Mouse (Mus musculus) heart, embryonic 11.5 days (tissue): ENCODE data around the gene Trap1. TPM values are rescaled to one million over a fixed set of nuclear protein-coding genes. Genes with fewer than 3 reads are reported as not detected.
"Not testable (repeated sequence)": the region's sequence is repeated elsewhere in the genome, so short reads cannot be mapped to it uniquely, and the experiment has no call there.

Experiments used
- ATAC-seq: fragments of 200-750 bp; cut with Nextera tagmentation; replicated peaks from 2 replicates; pipeline ENCODE4 v1.8.0; 2017; ENCODE audit warnings: moderate library complexity; ENCODE audit not compliant: insufficient number of reproducible peaks, low FRiP score, low TSS enrichment
- H3K27ac ChIP-seq: fragments of 300-500 bp; sonication (generic); 2 replicates; pipeline ENCODE4 v1.5.1; 2014; ENCODE audit warnings: mild to moderate bottlenecking, low read depth, low read length
- H3K27me3 ChIP-seq: fragments of 300-500 bp; sonication (generic); 2 replicates; pipeline ENCODE4 v1.6.1; 2014; ENCODE audit warnings: mild to moderate bottlenecking, low read length, mixed read lengths; ENCODE audit not compliant: control insufficient read depth, insufficient read depth
- H3K36me3 ChIP-seq: fragments of 300-500 bp; sonication (generic); 2 replicates; pipeline ENCODE4 v1.6.1; 2014; ENCODE audit warnings: mild to moderate bottlenecking, low read length, moderate library complexity, mixed read lengths; ENCODE audit not compliant: control insufficient read depth, insufficient read depth
- H3K4me1 ChIP-seq: fragments of 300-500 bp; sonication (generic); 2 replicates; pipeline ENCODE4 v1.6.1; 2014; ENCODE audit warnings: low read length; ENCODE audit not compliant: control insufficient read depth, insufficient read depth
- H3K4me2 ChIP-seq: fragments of 300-500 bp; sonication (generic); 2 replicates; pipeline ENCODE4 v1.6.1; 2014; ENCODE audit warnings: mild to moderate bottlenecking, moderate library complexity
- H3K4me3 ChIP-seq: fragments of 300-500 bp; sonication (generic); 2 replicates; pipeline ENCODE4 v1.5.1; 2014; ENCODE audit warnings: low read depth, low read length
- H3K9ac ChIP-seq: fragments of 300-500 bp; sonication (generic); 2 replicates; pipeline ENCODE4 v1.6.1; 2014; ENCODE audit warnings: mild to moderate bottlenecking, low read depth, low read length, moderate library complexity
- H3K9me3 ChIP-seq: fragments of 300-500 bp; sonication (generic); replicated peaks from 2 replicates; pipeline ENCODE4 v1.6.1; 2016; ENCODE audit warnings: low read length; ENCODE audit not compliant: control insufficient read depth
- WGBS: fragments of 180-500 bp; shearing (Covaris S2); extraction: QIAGEN DNeasy Blood & Tissue Kit; methylation state at CpG from one replicate; pipeline ENCODE4 v1.1.7; 2014; ENCODE audit not compliant: insufficient replicate concordance; 5-methylcytosine and 5-hydroxymethylcytosine counted together
- polyA plus RNA-seq: library from polyadenylated mRNA; unstranded; fragments of >200 nt; fragmentation: Nextera tagmentation; extraction: Ambion mirVana; gene quantifications from 2 replicates; pipeline ENCODE4 v1.2.1, GENCODE M21; 2014

Gene Trap1
- polyA plus RNA-seq, 1 experiment from 2014 or later: 108 TPM

DNA sequence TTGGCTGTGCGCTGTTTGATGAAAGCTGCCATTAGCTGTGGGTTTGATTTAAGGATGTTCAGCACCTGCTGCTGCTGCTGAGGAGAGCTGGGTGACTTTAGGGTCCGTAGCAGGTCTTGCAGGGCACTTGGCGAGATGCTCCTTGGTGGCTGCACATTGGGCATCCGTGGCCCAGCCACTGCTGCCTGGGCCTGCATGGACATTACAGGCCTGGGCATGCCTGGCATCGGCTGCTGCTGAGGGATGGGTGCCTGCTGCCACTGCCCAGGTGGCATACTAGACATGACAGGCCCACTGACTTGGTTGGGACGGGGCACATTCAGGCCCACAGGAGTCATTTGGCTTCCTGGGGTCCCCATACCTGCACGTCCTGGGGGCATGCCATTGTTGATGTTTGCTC is 7.4 kb upstream of the Trap1 start:
- ATAC-seq: no peak
- H3K4me3 ChIP-seq: no peak overlapping the region
- no peak overlapping the region for H3K4me2 ChIP-seq
- no peaks in the 10 kb centered on the region for H3K9me3 ChIP-seq
- no peak overlapping the region for H3K27ac ChIP-seq
- 0 out of 2 replicates have a peak, but pooled peaks cover 3% of the 10 kb centered on the region for H3K4me1 ChIP-seq
- WGBS: 92% methylated on average over 7 of the region's 7 CpGs
- no peaks in the 10 kb centered on the region for H3K27me3 ChIP-seq
- no peak overlapping the region for H3K9ac ChIP-seq
- H3K36me3 ChIP-seq: peaks cover 52% of the 10 kb centered on the region

- Histone ChIP-seq H3K4me1 (peaks cover 15% of the 10 kb centered on the region), H3K36me3 (peaks cover 16% of the 10 kb centered on the region)
- not testable (repeated sequence) for ATAC-seq, H3K4me3 ChIP-seq, H3K27ac ChIP-seq, H3K9me3 ChIP-seq, H3K4me2 ChIP-seq, H3K9ac ChIP-seq, H3K27me3 ChIP-seq
- WGBS: 44% methylated on average over 3 of the region's 3 CpGs
These were observed 2.8 kb upstream of the Trap1 start for GRCm38 (mm10) chr16:4080419-4080818.

DNA sequence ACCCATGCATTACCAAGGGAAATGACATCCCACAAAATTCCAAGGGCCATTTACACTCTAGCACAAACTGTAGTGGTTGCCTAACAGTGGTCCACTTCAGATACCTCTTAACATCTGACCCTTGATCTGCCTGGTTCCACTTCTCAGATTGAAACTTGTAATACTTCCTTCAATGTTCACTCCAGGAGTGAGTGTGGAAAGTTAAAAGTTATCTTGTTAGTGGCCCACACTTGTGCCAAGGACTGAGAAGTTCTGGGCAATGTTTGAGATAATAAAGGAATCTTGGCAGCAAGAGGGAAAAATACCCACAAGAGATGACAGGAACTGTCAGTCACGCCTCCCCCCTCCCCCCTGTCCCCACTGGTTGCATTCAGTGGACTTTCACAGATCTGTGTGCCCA is 2.0 kb upstream of the Trap1 start:
- H3K27me3 ChIP-seq: no peaks in the 10 kb centered on the region
- H3K36me3 ChIP-seq: peaks cover 8% of the 10 kb centered on the region
- no peak overlapping the region for H3K27ac ChIP-seq
- no peak overlapping the region for H3K4me2 ChIP-seq
- H3K9ac ChIP-seq: no peak overlapping the region
- no peaks in the 10 kb centered on the region for H3K9me3 ChIP-seq
- peaks cover 15% of the 10 kb centered on the region for H3K4me1 ChIP-seq
- H3K4me3 ChIP-seq: no peak overlapping the region
- 50% methylated on average over 1 of the region's 1 CpGs for WGBS
- ATAC-seq: no peak

- Histone ChIP-seq H3K4me1 (peaks cover 15% of the 10 kb centered on the region), H3K4me2 (peak overlapping the region; percentile 69)
- not testable (repeated sequence) for ATAC-seq, H3K9me3 ChIP-seq, H3K27me3 ChIP-seq, H3K36me3 ChIP-seq, H3K9ac ChIP-seq, H3K4me3 ChIP-seq, H3K27ac ChIP-seq
- 70% methylated on average over 10 of the region's 10 CpGs for WGBS
These were observed 675 bp upstream of the Trap1 start for GRCm38 (mm10) chr16:4078302-4078701.

GRCm38 (mm10) chr16:4074836-4075235 is 2.8 kb downstream of the Trap1 start:
- 61% methylated on average over 3 of the region's 3 CpGs for WGBS
- Histone ChIP-seq H3K9me3 (no peaks in the 10 kb centered on the region), H3K4me2 (no peak overlapping the region), H3K4me3 (no peak overlapping the region), H3K4me1 (peaks cover 11% of the 10 kb centered on the region), H3K36me3 (no peaks in the 10 kb centered on the region), H3K27ac (no peak overlapping the region), H3K9ac (no peak overlapping the region), H3K27me3 (no peaks in the 10 kb centered on the region)
- ATAC-seq: no peak

DNA sequence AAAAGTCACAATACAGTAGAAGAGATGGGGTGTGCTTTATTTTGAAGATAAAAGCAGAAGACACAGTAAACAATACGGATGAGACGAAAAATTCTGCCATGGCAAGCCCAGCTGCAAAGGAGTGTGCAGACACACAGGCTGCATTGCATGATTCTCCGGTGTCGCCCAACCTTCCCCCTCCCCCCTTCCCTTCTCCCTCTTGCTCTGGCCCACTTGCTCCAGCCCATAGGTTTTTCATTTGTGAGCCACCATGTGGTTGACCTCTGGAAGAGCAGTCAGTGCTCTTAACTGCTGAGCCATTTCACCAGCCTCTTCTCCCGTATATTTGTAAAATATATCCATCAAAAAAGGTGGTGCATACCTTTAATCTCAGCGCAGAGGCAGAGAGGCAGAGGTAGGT is 3.3 kb downstream of the Trap1 start:
- Histone ChIP-seq H3K27ac (no peak overlapping the region), H3K4me1 (peaks cover 7% of the 10 kb centered on the region), H3K4me2 (no peak overlapping the region), H3K4me3 (no peak overlapping the region), H3K9ac (no peak overlapping the region), H3K9me3 (no peaks in the 10 kb centered on the region), H3K27me3 (no peaks in the 10 kb centered on the region), H3K36me3 (no peaks in the 10 kb centered on the region)
- no peak for ATAC-seq
- 69% methylated on average over 6 of the region's 6 CpGs for WGBS

DNA sequence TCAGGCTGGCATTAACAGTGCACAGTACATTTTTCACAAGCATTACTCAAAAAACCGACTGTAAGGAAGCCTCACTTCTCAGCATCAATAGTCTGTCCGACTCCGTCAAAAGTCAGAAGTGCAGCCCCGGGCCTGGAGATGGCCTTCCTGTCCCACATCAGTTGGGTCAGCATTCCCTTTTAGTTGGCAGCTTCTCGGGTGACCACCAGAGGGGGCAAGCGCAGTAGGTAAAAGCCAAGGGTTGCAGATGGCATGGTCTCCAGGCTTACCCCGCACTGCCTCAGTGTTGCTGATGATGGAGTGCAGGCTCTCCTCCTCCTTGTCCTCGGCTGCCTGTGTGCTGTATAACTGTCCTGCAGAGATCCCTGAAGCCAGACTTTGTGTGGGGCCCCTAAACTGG is 9.0 kb downstream of the Trap1 start:
- Histone ChIP-seq H3K27me3 (no peaks in the 10 kb centered on the region), H3K36me3 (peaks cover 19% of the 10 kb centered on the region)
- WGBS: 63% methylated on average over 8 of the region's 8 CpGs

GRCm38 (mm10) chr16:4064945-4065344 is 12.7 kb downstream of the Trap1 start:
- Histone ChIP-seq H3K4me1 (no peaks in the 10 kb centered on the region), H3K4me3 (no peak overlapping the region), H3K9ac (no peak overlapping the region), H3K36me3 (peaks cover 43% of the 10 kb centered on the region), H3K27ac (no peak overlapping the region), H3K27me3 (no peaks in the 10 kb centered on the region), H3K4me2 (no peak overlapping the region), H3K9me3 (no peaks in the 10 kb centered on the region)
- ATAC-seq: no peak
- 88% methylated on average over 4 of the region's 4 CpGs for WGBS

More for the DNA sequence above, 9.0 kb downstream of the Trap1 start:
- H3K4me2 ChIP-seq: no peak overlapping the region
- no peak overlapping the region for H3K4me3 ChIP-seq
- no peak for ATAC-seq
- H3K27ac ChIP-seq: no peak overlapping the region
- H3K4me1 ChIP-seq: no peaks in the 10 kb centered on the region
- no peak overlapping the region for H3K9ac ChIP-seq
- no peaks in the 10 kb centered on the region for H3K9me3 ChIP-seq

GRCm38 (mm10) chr16:4053811-4054210 is 23.8 kb downstream of the Trap1 start:
- Histone ChIP-seq H3K4me2 (no peak overlapping the region), H3K4me3 (no peak overlapping the region), H3K27ac (no peak overlapping the region), H3K9ac (no peak overlapping the region), H3K4me1 (no peaks in the 10 kb centered on the region), H3K9me3 (no peaks in the 10 kb centered on the region), H3K36me3 (peaks cover 41% of the 10 kb centered on the region), H3K27me3 (no peaks in the 10 kb centered on the region)
- WGBS: 81% methylated on average over 3 of the region's 3 CpGs
- no peak for ATAC-seq
